Mouse (Mus musculus) lung, postnatal 0 days (tissue): ENCODE data around the gene Dock8. TPM values are rescaled to one million over a fixed set of nuclear protein-coding genes. Genes with fewer than 3 reads are reported as not detected.

Experiments
- ATAC-seq: fragments of 200-750 bp; cut with Nextera tagmentation; 2 replicates; pipeline ENCODE4 v1.8.0; 2017; ENCODE audit warnings: moderate library complexity
- DNase-seq: peaks from one replicate; pipeline ENCODE4 v3.0.0-alpha.2; 2016; ENCODE audit warnings: low spot score
- H3K27ac ChIP-seq: fragments of 300-500 bp; sonication (generic); 2 replicates; pipeline ENCODE4 v1.5.1; 2014; ENCODE audit warnings: antibody characterized with exemption, mild to moderate bottlenecking, low read length, mixed read lengths
- H3K27me3 ChIP-seq: fragments of 300-500 bp; sonication (generic); replicated peaks from 2 replicates; pipeline ENCODE4 v1.6.1; 2014; ENCODE audit warnings: low read length, mixed read lengths; ENCODE audit not compliant: insufficient read depth
- H3K36me3 ChIP-seq: fragments of 300-500 bp; sonication (generic); 2 replicates; pipeline ENCODE4 v1.6.1; 2014; ENCODE audit warnings: low read length, mixed read lengths; ENCODE audit not compliant: insufficient read depth
- H3K4me1 ChIP-seq: fragments of 300-500 bp; sonication (generic); 2 replicates; pipeline ENCODE4 v1.6.1; 2014; ENCODE audit warnings: antibody characterized with exemption, low read depth, low read length, mixed read lengths; ENCODE audit not compliant: insufficient read depth
- H3K4me2 ChIP-seq: fragments of 300-500 bp; sonication (generic); replicated peaks from 2 replicates; pipeline ENCODE4 v1.6.1; 2014; ENCODE audit warnings: low read depth, mild to moderate bottlenecking, low read length, moderate library complexity, mixed read lengths
- H3K4me3 ChIP-seq: fragments of 300-500 bp; sonication (generic); 2 replicates; pipeline ENCODE4 v1.5.1; 2014; ENCODE audit warnings: low read depth, low read length
- H3K9ac ChIP-seq: fragments of 300-500 bp; sonication (generic); replicated peaks from 2 replicates; pipeline ENCODE4 v1.6.1; 2014; ENCODE audit warnings: low read depth, mild to moderate bottlenecking
- H3K9me3 ChIP-seq: fragments of 300-500 bp; sonication (generic); 2 replicates; pipeline ENCODE4 v1.6.1; 2016; ENCODE audit warnings: low read length, mixed read lengths
- CTCF ChIP-seq: IDR thresholded peaks from 2 replicates; pipeline ENCODE4 v1.5.1; 2016; ENCODE audit warnings: antibody characterized with exemption, mild to moderate bottlenecking
- EP300 ChIP-seq: IDR thresholded peaks from 2 replicates; pipeline ENCODE4 v1.6.1; 2016; ENCODE audit warnings: antibody characterized with exemption, mild to moderate bottlenecking, control low read depth
- WGBS: fragments of 180-500 bp; shearing (Covaris S2); extraction: QIAGEN DNeasy Blood & Tissue Kit; methylation state at CpG from one replicate; pipeline ENCODE4 v1.1.7; 2014; 5-methylcytosine and 5-hydroxymethylcytosine counted together
- polyA plus RNA-seq: library from polyadenylated mRNA; unstranded; fragments of >200 nt; fragmentation: Nextera tagmentation; extraction: Ambion mirVana; gene quantifications from 2 replicates; pipeline ENCODE4 v1.2.1, GENCODE M21; 2015

Gene Dock8
- polyA plus RNA-seq, 1 experiment from 2014 or later: 8.1 TPM

DNA sequence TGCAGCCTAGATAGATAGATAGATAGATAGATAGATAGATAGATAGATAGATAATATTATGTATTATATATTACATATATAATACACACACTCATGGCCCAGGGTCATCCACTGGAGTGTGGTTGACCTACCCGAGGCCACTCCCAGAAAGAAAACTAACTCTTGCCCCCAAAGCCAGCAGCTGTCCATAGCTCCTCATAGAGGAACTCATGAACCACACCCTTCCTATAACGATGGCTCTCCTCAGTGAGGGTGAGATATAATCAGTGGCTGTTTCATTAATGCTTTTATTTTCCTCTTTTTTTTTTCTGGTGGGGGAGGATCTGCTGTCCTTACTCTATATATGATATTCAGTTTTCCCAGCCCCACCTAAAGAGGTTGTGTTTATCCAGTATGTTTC is 134.6 kb downstream of the Dock8 start:
- H3K4me1 ChIP-seq: no peaks in the 10 kb centered on the region; the same call in 1 of the 2 replicates
- H3K27ac ChIP-seq: no peak overlapping the region
- H3K4me2 ChIP-seq: no peak overlapping the region
- no peaks in the 10 kb centered on the region for H3K27me3 ChIP-seq
- DNase-seq (no peak), ATAC-seq (no peak)
- H3K36me3 ChIP-seq: no peaks in the 10 kb centered on the region
- H3K9ac ChIP-seq: no peak overlapping the region
- H3K4me3 ChIP-seq: no peak overlapping the region
- TF ChIP-seq EP300 (no peak), CTCF (no peak)
- 57% methylated on average over 2 of the region's 2 CpGs for WGBS
- no peaks in the 10 kb centered on the region for H3K9me3 ChIP-seq

- Histone ChIP-seq H3K36me3 (no peaks in the 10 kb centered on the region), H3K9ac (no peak overlapping the region), H3K27me3 (no peaks in the 10 kb centered on the region), H3K27ac (no peak overlapping the region), H3K4me1 (no peaks in the 10 kb centered on the region; the same call in 1 of the 2 replicates), H3K9me3 (no peaks in the 10 kb centered on the region), H3K4me2 (no peak overlapping the region), H3K4me3 (no peak overlapping the region)
- WGBS: 52% methylated on average over 1 of the region's 1 CpGs
- no peak for TF ChIP-seq CTCF
- no peak for TF ChIP-seq EP300
- no peak for ATAC-seq
- DNase-seq: no peak
Observed at GRCm38 (mm10) chr19:25136171-25136570, 136.8 kb downstream of the Dock8 start.

GRCm38 (mm10) chr19:25137907-25138820 is 138.8 kb downstream of the Dock8 start:
- Histone ChIP-seq H3K9ac (no peak overlapping the region), H3K9me3 (no peaks in the 10 kb centered on the region), H3K4me2 (no peak overlapping the region), H3K27me3 (no peaks in the 10 kb centered on the region), H3K4me1 (no peaks in the 10 kb centered on the region; the same call in 1 of the 2 replicates), H3K36me3 (no peaks in the 10 kb centered on the region), H3K27ac (no peak overlapping the region), H3K4me3 (no peak overlapping the region)
- no peak for TF ChIP-seq CTCF
- TF ChIP-seq EP300: no peak
- WGBS: 63% methylated on average over 16 of the region's 16 CpGs
- peak; percentile 47 for ATAC-seq
- DNase-seq: peak; percentile 14

DNA sequence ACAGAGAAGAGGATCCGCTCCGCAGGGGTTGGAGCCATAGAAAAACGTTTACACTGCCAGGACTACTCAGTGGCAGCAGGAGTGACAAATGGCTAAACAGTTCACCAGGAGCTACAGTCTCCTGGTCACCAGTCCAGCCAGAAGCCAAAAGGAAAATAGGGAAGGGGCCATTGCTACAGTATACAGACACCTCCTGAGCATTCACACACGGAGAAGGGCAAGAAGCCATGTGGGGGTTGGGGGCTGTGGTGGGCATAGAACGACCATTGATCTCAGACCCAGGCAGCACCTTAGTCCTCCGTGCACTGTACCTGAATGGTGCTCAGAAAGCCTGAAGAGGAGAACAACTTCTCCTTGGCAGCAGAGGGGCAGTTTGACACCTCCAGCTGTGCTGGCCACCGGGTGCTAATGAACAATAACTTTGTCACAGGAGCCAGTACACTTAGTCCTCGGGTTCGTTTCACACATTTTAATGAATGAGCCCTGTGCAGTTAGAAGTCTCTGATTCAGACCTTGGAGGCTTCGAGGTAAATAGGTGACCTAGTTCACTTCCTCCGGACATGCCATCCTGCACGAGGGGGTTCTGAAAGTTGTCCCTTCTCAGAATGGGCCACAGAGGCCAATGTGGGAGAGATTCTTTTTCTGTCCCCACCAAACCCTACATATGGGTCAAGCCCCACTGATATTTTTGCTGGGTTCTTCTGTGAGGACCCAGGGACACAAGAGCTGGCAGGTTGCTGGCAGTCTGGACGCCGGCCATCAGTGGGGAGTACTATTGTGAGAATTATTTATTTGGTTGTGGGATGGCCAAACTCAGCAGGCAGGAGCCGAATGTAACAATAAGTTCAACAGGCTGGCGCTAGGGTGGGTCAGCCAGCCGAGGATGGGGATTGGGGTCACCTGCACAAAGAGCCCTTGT is 145.0 kb downstream of the Dock8 start:
- WGBS: 51% methylated on average over 17 of the region's 17 CpGs
- DNase-seq (no peak), ATAC-seq (no peak)
- Histone ChIP-seq H3K27me3 (no peaks in the 10 kb centered on the region), H3K4me1 (no peaks in the 10 kb centered on the region), H3K27ac (no peak overlapping the region), H3K36me3 (no peaks in the 10 kb centered on the region), H3K4me3 (no peak overlapping the region), H3K9ac (no peak overlapping the region), H3K9me3 (no peaks in the 10 kb centered on the region), H3K4me2 (no peak overlapping the region)
- no peak for TF ChIP-seq CTCF
- TF ChIP-seq EP300: no peak

DNA sequence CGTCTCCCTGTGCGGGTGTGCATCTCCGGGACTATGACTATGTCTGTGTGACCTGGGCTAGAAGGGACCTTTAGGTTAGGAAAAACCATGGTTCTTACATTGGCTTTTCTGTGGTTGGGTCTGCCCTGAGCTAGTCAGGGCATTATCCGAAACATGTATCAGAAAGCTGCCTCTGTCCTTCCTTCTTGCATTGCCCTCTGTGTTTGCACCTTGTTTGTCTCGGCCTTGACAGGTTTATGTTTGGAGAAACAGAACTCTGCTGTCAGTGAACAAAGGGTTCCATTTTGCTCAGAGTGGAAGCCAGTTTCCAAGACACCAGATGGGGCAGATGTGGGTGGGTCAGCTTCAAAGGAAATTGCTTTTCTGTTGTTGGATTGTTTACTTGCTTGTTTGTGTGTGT is 145.8 kb downstream of the Dock8 start:
- Histone ChIP-seq H3K9ac (no peak overlapping the region), H3K27me3 (no peaks in the 10 kb centered on the region), H3K36me3 (no peaks in the 10 kb centered on the region), H3K27ac (no peak overlapping the region), H3K4me3 (no peak overlapping the region), H3K4me2 (no peak overlapping the region), H3K4me1 (no peaks in the 10 kb centered on the region), H3K9me3 (no peaks in the 10 kb centered on the region)
- ATAC-seq (no peak), DNase-seq (no peak)
- no peak for TF ChIP-seq EP300
- no peak for TF ChIP-seq CTCF
- WGBS: 68% methylated on average over 5 of the region's 5 CpGs

DNA sequence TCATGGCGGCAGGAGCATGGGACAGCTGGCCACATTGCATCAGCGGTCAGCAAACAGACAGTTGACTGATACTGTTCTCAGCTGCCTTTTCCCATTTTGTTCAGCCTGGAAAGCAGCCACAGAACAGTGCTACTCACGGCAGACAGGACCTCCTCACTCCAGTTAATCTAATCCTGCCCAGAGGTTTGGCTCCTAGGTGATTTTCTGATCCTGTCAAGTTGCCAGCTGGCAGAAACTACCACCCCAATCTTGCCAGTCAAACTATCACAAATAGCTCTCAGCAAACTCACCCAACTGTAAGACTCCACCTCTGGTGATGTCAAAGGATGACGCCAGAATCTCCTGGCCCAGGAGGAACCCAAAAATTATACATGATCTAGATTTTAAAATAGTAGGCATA is 146.8 kb downstream of the Dock8 start:
- Histone ChIP-seq H3K36me3 (no peaks in the 10 kb centered on the region), H3K4me3 (no peak overlapping the region), H3K4me2 (no peak overlapping the region), H3K9me3 (no peaks in the 10 kb centered on the region), H3K9ac (no peak overlapping the region), H3K27me3 (no peaks in the 10 kb centered on the region), H3K27ac (no peak overlapping the region), H3K4me1 (no peaks in the 10 kb centered on the region)
- no peak for DNase-seq
- WGBS: 75% methylated on average over 4 of the region's 4 CpGs
- no peak for TF ChIP-seq CTCF
- no peak for TF ChIP-seq EP300
- no peak for ATAC-seq
